Mouse (Mus musculus) layer of hippocampus, adult 9-10 months (tissue): ENCODE measurements around the gene Rdx.

ENCODE experiments used
- DNase-seq: peaks from one replicate; pipeline ENCODE4 v3.0.0; 2022; ENCODE audit warnings: low spot score

Gene Rdx

GRCm38 (mm10) chr9:52110738-52111137 is 63.8 kb downstream of the Rdx start:
- no peak for DNase-seq

- DNase-seq, result no peak
Measured at GRCm38 (mm10) chr9:52113091-52113490, 66.1 kb downstream of the Rdx start.

- DNase-seq, result no peak
Measured at GRCm38 (mm10) chr9:52119212-52119611, 72.2 kb downstream of the Rdx start.

- DNase-seq, result no peak
Measured at GRCm38 (mm10) chr9:52125225-52125624, 78.3 kb downstream of the Rdx start.

GRCm38 (mm10) chr9:52130348-52130747 is 83.4 kb downstream of the Rdx start:
- DNase-seq, result no peak

- DNase-seq, result no peak
Measured at GRCm38 (mm10) chr9:52132771-52133170, 85.8 kb downstream of the Rdx start.
